Mouse (Mus musculus) lung, adult 2 months (tissue): ENCODE data around the gene Jazf1.

ENCODE experiments used
- CTCF ChIP-seq: fragments of 200-500 bp; IDR thresholded peaks from 2 replicates; pipeline ENCODE4 v1.5.1; 2011; ENCODE audit warnings: mild to moderate bottlenecking, low read length, control low read depth; ENCODE audit not compliant: insufficient read depth
- POLR2A ChIP-seq: fragments of 200-500 bp; IDR thresholded peaks from 2 replicates; pipeline ENCODE4 v1.6.1; 2011; ENCODE audit warnings: low read depth, mild to moderate bottlenecking, control low read depth, low read length, borderline replicate concordance; ENCODE audit errors: extremely low read depth

GRCm38 (mm10) chr6:52895075-52895474 is 173.4 kb downstream of the Jazf1 start:
- TF ChIP-seq CTCF (no peak), POLR2A (no peak)
